8 mouse cellular contexts compared by ENCODE assay signal in genomic region chr15:76973855-76974651, GRCm38 (mm10). TPM values are rescaled to one million over a fixed set of nuclear protein-coding genes. Genes with fewer than 3 reads are reported as not detected.
DNase-seq lines count a peak whose midpoint lies in the region; ATAC-seq lines count a peak whose summit lies in the region.

No protein-coding gene starts in this region.

- H3K9ac ChIP-seq in hindbrain, embryonic 15.5 days, result peak overlapping the region; percentile 73

- H3K4me1 ChIP-seq in hindbrain, embryonic 15.5 days (replicated peaks), result peaks cover 6% of the 10 kb centered on the region; the same call in 1 of the 2 replicates

- no peaks in the 10 kb centered on the region for H3K9me3 ChIP-seq in hindbrain, embryonic 15.5 days

- 8% methylated on average over 26 of the region's 31 CpGs for WGBS in hindbrain, embryonic 15.5 days

- no peaks in the 10 kb centered on the region for H3K27me3 ChIP-seq in hindbrain, embryonic 15.5 days

- peak; percentile 78 for ATAC-seq in hindbrain, embryonic 15.5 days (ENCODE audit: low FRiP score, low read depth)

- H3K36me3 ChIP-seq in hindbrain, embryonic 15.5 days, result no peaks in the 10 kb centered on the region

- H3K27ac ChIP-seq in hindbrain, embryonic 15.5 days (replicated peaks), result peak overlapping the region; percentile 71; the same call in 1 of the 2 replicates

- H3K4me2 ChIP-seq in hindbrain, embryonic 15.5 days, result peak overlapping the region; percentile 88

- H3K4me3 ChIP-seq in hindbrain, embryonic 15.5 days, result peak overlapping the region; percentile 61

- peak; percentile 93 for DNase-seq in ZHBTc4 (ENCODE audit: low read depth, low spot score)
- DNase-seq in cerebellum, postnatal 14 days, result peak; percentile 90 to 95
- peak; percentile 87 for DNase-seq in gastrocnemius, adult 18-20 months (ENCODE audit: low spot score)
- DNase-seq in left cerebral cortex, adult 11 months (ENCODE audit: low spot score), result peak; percentile 73
- peak; percentile 94 for DNase-seq in lung, postnatal 36 days
- peak; percentile 77 for DNase-seq in right cerebral cortex, adult 18-20 months
- peak; percentile 71 to 89 for DNase-seq in urinary bladder, postnatal 4 days (ENCODE audit: low spot score in 2 of 2)

RNA-seq across cellular contexts. Expression of gene 1110038F14Rik, which starts 25.7 kb away (rescaled TPM):
- 10 to 100 TPM; 18.6 to 19.0 TPM for total RNA-seq in gastrocnemius, adult 18-20 months (2021)
- polyA plus RNA-seq in hindbrain, embryonic 15.5 days (2015; fragmentation: Nextera tagmentation; extraction: Ambion mirVana), result 40.8 and 43.5 TPM in 2 replicates

RNA-seq across cellular contexts. Expression of gene Zfp647, which starts 48.8 kb away (rescaled TPM):
- 1 to 10 TPM; 1.8 to 2.2 TPM for total RNA-seq in gastrocnemius, adult 18-20 months (2021)
- polyA plus RNA-seq in hindbrain, embryonic 15.5 days (2015; fragmentation: Nextera tagmentation; extraction: Ambion mirVana), result 18.6 and 19.5 TPM in 2 replicates

Comparison
In these comparisons a context has a peak if more than half of its experiments do, and no peak if none do; other contexts are left out.
1. Peak in every context shown above with its lines: DNase-seq, ATAC-seq, H3K4me3 ChIP-seq and H3K27ac ChIP-seq.